Mouse (Mus musculus) myocyte (in vitro differentiated cells): ENCODE results near the gene Khdc4.

ENCODE experiments used
- E2F4 ChIP-seq: IDR thresholded peaks from one replicate; pipeline ENCODE4 v1.6.1; 2011; ENCODE audit warnings: mild to moderate bottlenecking, control low read depth, moderate library complexity; ENCODE audit not compliant: insufficient read depth
- POLR2A ChIP-seq: IDR thresholded peaks from one replicate; pipeline ENCODE4 v1.6.1; 2011; ENCODE audit warnings: low read depth, mild to moderate bottlenecking, control low read depth, moderate library complexity; ENCODE audit not compliant: insufficient read length
- POLR2AphosphoS2 ChIP-seq: IDR thresholded peaks from one replicate; pipeline ENCODE4 v1.6.1; 2011; ENCODE audit warnings: low read depth, control low read depth; ENCODE audit not compliant: insufficient read length
- TCF12 ChIP-seq: IDR thresholded peaks from one replicate; pipeline ENCODE4 v1.6.1; 2011; ENCODE audit warnings: mild to moderate bottlenecking, control low read depth; ENCODE audit not compliant: poor library complexity, insufficient read depth, severe bottlenecking
- USF1 ChIP-seq: IDR thresholded peaks from one replicate; pipeline ENCODE4 v1.6.1; 2011; ENCODE audit warnings: low read depth, mild to moderate bottlenecking, control low read depth, moderate library complexity

- TF ChIP-seq TCF12 = no peak
- no peak for TF ChIP-seq USF1
- no peak for TF ChIP-seq POLR2A
- no peak for TF ChIP-seq POLR2AphosphoS2
- no peak for TF ChIP-seq E2F4
Measured at GRCm38 (mm10) chr3:88754283-88754682, 68.7 kb downstream of the Khdc4 start.
